Mouse (Mus musculus): ENCODE results near the gene Vipr1.

Gene Vipr1

GRCm38 (mm10) chr9:121635835-121636576 is 6.5 kb upstream of the Vipr1 start:
- no peak for DNase-seq

- no peak for DNase-seq
Observed at GRCm38 (mm10) chr9:121639790-121640189, 2.7 kb upstream of the Vipr1 start.

GRCm38 (mm10) chr9:121641235-121641915 is 1.1 kb upstream of the Vipr1 start:
- DNase-seq: no peak

- peak; percentile 81 for DNase-seq
Observed at GRCm38 (mm10) chr9:121642001-121642400, 515 bp upstream of the Vipr1 start, which contains the start of gene Lyzl4. Lyzl4 (minus strand) TSS chr9:121642096.

GRCm38 (mm10) chr9:121644855-121645254 is 2.3 kb downstream of the Vipr1 start:
- DNase-seq: no peak

GRCm38 (mm10) chr9:121647026-121647425 is 4.5 kb downstream of the Vipr1 start:
- no peak for DNase-seq

GRCm38 (mm10) chr9:121653668-121654067 is 11.2 kb downstream of the Vipr1 start:
- DNase-seq: no peak

GRCm38 (mm10) chr9:121656322-121656721 is 13.8 kb downstream of the Vipr1 start:
- DNase-seq: no peak

- no peak for DNase-seq
Observed at GRCm38 (mm10) chr9:121657143-121657542, 14.6 kb downstream of the Vipr1 start.

GRCm38 (mm10) chr9:121658248-121658647 is 15.7 kb downstream of the Vipr1 start:
- DNase-seq: no peak

GRCm38 (mm10) chr9:121659791-121660190 is 17.3 kb downstream of the Vipr1 start:
- DNase-seq: no peak

GRCm38 (mm10) chr9:121663467-121663866 is 21.0 kb downstream of the Vipr1 start:
- no peak for DNase-seq

- no peak for DNase-seq
Observed at GRCm38 (mm10) chr9:121664104-121664503, 21.6 kb downstream of the Vipr1 start.

GRCm38 (mm10) chr9:121666957-121667630 is 24.6 kb downstream of the Vipr1 start:
- DNase-seq: no peak

- no peak for DNase-seq
Observed at GRCm38 (mm10) chr9:121667822-121668221, 25.3 kb downstream of the Vipr1 start.

GRCm38 (mm10) chr9:121669348-121669791 is 26.9 kb downstream of the Vipr1 start:
- DNase-seq: peak; percentile 57

- peak; percentile 47 for DNase-seq
Observed at GRCm38 (mm10) chr9:121671300-121671699, 28.8 kb downstream of the Vipr1 start.

- peak; percentile 16 for DNase-seq
Observed at GRCm38 (mm10) chr9:121672311-121672710, 29.8 kb downstream of the Vipr1 start.

- DNase-seq: no peak
Observed at GRCm38 (mm10) chr9:121673716-121674115, 31.2 kb downstream of the Vipr1 start.

- DNase-seq: no peak
Observed at GRCm38 (mm10) chr9:121675011-121675410, 32.5 kb downstream of the Vipr1 start.

GRCm38 (mm10) chr9:121675556-121675955 is 33.0 kb downstream of the Vipr1 start:
- no peak for DNase-seq

GRCm38 (mm10) chr9:121677069-121677468 is 34.6 kb downstream of the Vipr1 start:
- no peak for DNase-seq

GRCm38 (mm10) chr9:121677476-121677875 is 35.0 kb downstream of the Vipr1 start:
- no peak for DNase-seq

- peak; percentile 41 for DNase-seq
Observed at GRCm38 (mm10) chr9:121679549-121679948, 37.0 kb downstream of the Vipr1 start.

All from kidney, adult 18-20 months (tissue).